22 mouse cellular contexts compared by ENCODE assay signal in the genomic region with DNA sequence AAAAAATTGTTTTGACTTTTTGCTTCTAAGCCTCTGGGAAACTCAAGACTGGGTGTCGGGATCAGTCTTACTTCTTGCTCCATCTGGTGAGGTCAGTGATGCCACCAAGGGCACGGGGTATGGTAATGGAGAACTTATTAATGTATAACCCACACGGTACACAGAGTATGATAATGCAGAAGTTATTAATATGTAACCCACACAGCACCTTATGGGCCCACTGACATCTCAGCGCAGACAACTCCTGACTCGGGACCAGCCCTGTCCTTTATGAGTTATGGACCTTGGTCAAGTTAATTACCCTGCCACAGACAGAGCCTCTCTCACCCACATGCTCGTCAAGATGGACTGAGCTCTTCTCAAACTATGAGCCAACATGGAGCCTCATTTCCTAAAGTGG.
DNase-seq lines count a peak whose midpoint lies in the region; ATAC-seq and TF ChIP-seq lines count a peak whose summit lies in the region.
"Had no signal": no experiment of that assay in that cellular context is flagged by ENCODE, and none has a peak within 500 bp of the region (broad histone marks: within the 10 kb centered on the region; RNA-seq: fewer than 3 reads in every experiment).

No protein-coding gene starts in this region.

- peaks cover 3% of the 10 kb centered on the region for H3K9me3 ChIP-seq in intestine, embryonic 14.5 days (ENCODE audit: control insufficient read depth, low read length)
- no peaks in the 10 kb centered on the region for H3K9me3 ChIP-seq in stomach, embryonic 15.5 days
- H3K9me3 ChIP-seq in lung, postnatal 0 days (ENCODE audit: low read length), result no peaks in the 10 kb centered on the region
- H3K9me3 ChIP-seq: forebrain, embryonic 12.5 days; limb, embryonic 13.5 days; lung, embryonic 15.5 days had no signal

- H3K9ac ChIP-seq in intestine, embryonic 14.5 days (ENCODE audit: low read length), result no peak overlapping the region
- no peak overlapping the region for H3K9ac ChIP-seq in stomach, embryonic 15.5 days
- H3K9ac ChIP-seq in lung, postnatal 0 days (replicated peaks; ENCODE audit: low read depth), result no peak overlapping the region
- H3K9ac ChIP-seq: forebrain, embryonic 12.5 days; limb, embryonic 13.5 days; liver, embryonic 14.5 days; lung, embryonic 15.5 days had no signal

- no peaks in the 10 kb centered on the region for H3K27me3 ChIP-seq in intestine, embryonic 14.5 days (replicated peaks; ENCODE audit: control insufficient read depth, insufficient read depth, low read length)
- H3K27me3 ChIP-seq in stomach, embryonic 15.5 days (replicated peaks), result no peaks in the 10 kb centered on the region
- H3K27me3 ChIP-seq in lung, postnatal 0 days (replicated peaks; ENCODE audit: insufficient read depth, low read length), result no peaks in the 10 kb centered on the region
- H3K27me3 ChIP-seq: forebrain, embryonic 12.5 days; lung, embryonic 15.5 days had no signal

- peak; percentile 58 for DNase-seq in kidney, adult 11 months
- no peak for DNase-seq in kidney, adult 18-20 months
- no peak for DNase-seq in intestine, embryonic 14.5 days (ENCODE audit: low spot score)
- peak; percentile 52 for DNase-seq in kidney, postnatal 14 days
- DNase-seq in adrenal gland, adult (ENCODE audit: inconsistent age in 2 of 2, low spot score in 1 of 2), result no peak
- DNase-seq in lung, postnatal 0 days (ENCODE audit: low spot score), result no peak
- no peak for DNase-seq in layer of hippocampus, postnatal 36 days
- DNase-seq: adrenal gland, postnatal 25 days; cerebellum, adult 18-20 months; cerebellum, postnatal 25 days; gastrocnemius, adult 2 months; heart, postnatal 4 days; right cerebral cortex, postnatal 4 days; thymus, adult 18-20 months; thymus, postnatal 4 days had no signal

- no peak overlapping the region for H3K4me2 ChIP-seq in intestine, embryonic 14.5 days (ENCODE audit: low read length)
- H3K4me2 ChIP-seq in stomach, embryonic 15.5 days, result no peak overlapping the region
- no peak overlapping the region for H3K4me2 ChIP-seq in lung, postnatal 0 days (replicated peaks; ENCODE audit: low read depth, low read length)
- H3K4me2 ChIP-seq: forebrain, embryonic 12.5 days; limb, embryonic 13.5 days; lung, embryonic 15.5 days had no signal

- no peak overlapping the region for H3K4me3 ChIP-seq in intestine, embryonic 14.5 days (ENCODE audit: low read depth, low read length)
- H3K4me3 ChIP-seq in stomach, embryonic 15.5 days (replicated peaks), result no peak overlapping the region
- H3K4me3 ChIP-seq in lung, postnatal 0 days (ENCODE audit: low read depth, low read length), result no peak overlapping the region
- H3K4me3 ChIP-seq: forebrain, embryonic 12.5 days; gastrocnemius, adult 2 months; limb, embryonic 13.5 days; lung, embryonic 15.5 days had no signal

- H3K4me1 ChIP-seq in intestine, embryonic 14.5 days (replicated peaks; ENCODE audit: control insufficient read depth, insufficient read depth, low read length), result peaks cover 12% of the 10 kb centered on the region
- H3K4me1 ChIP-seq in stomach, embryonic 15.5 days, result 0 out of 2 replicates have a peak, but pooled peaks cover 6% of the 10 kb centered on the region
- H3K4me1 ChIP-seq in lung, postnatal 0 days (ENCODE audit: insufficient read depth, low read depth, low read length), result no peaks in the 10 kb centered on the region; the same call in 1 of the 2 replicates

- TF ChIP-seq CTCF in lung, postnatal 0 days (IDR thresholded peaks at IDR 0.05), result no peak

- WGBS in intestine, embryonic 14.5 days, result 71% methylated on average over 6 of the region's 6 CpGs
- WGBS in stomach, embryonic 15.5 days, result 70% methylated on average over 6 of the region's 6 CpGs
- WGBS in lung, postnatal 0 days, result 83% methylated on average over 6 of the region's 6 CpGs

- no peaks in the 10 kb centered on the region for H3K36me3 ChIP-seq in intestine, embryonic 14.5 days (ENCODE audit: control insufficient read depth, insufficient read depth, low read length)
- H3K36me3 ChIP-seq in stomach, embryonic 15.5 days, result no peaks in the 10 kb centered on the region
- no peaks in the 10 kb centered on the region for H3K36me3 ChIP-seq in lung, postnatal 0 days (ENCODE audit: insufficient read depth, low read length)
- H3K36me3 ChIP-seq: forebrain, embryonic 12.5 days; limb, embryonic 13.5 days; lung, embryonic 15.5 days had no signal

- peak; percentile 70 for ATAC-seq in intestine, embryonic 14.5 days (replicated peaks; ENCODE audit: low FRiP score, low TSS enrichment, low read depth)
- ATAC-seq in stomach, embryonic 15.5 days (ENCODE audit: insufficient read depth, low FRiP score, low read depth), result peak; percentile 80
- no peak for ATAC-seq in lung, postnatal 0 days
- ATAC-seq: CD4-positive, CD25-positive, alpha-beta regulatory T cell, adult 4 months; hindbrain, postnatal 0 days had no signal

- 0 out of 2 replicates have a peak overlapping the region, but pooled peaks have one; percentile 43 for H3K27ac ChIP-seq in intestine, embryonic 14.5 days (ENCODE audit: low read depth)
- H3K27ac ChIP-seq in stomach, embryonic 15.5 days, result no peak overlapping the region
- H3K27ac ChIP-seq in lung, postnatal 0 days (ENCODE audit: low read length), result no peak overlapping the region
- H3K27ac ChIP-seq: forebrain, embryonic 12.5 days; gastrocnemius, adult 2 months; hindbrain, postnatal 0 days; limb, embryonic 13.5 days; liver, embryonic 14.5 days; lung, embryonic 15.5 days had no signal

- no peak for TF ChIP-seq EP300 in lung, postnatal 0 days (IDR thresholded peaks at IDR 0.05)

Comparison
In these comparisons a context has a peak if more than half of its experiments do, and no peak if none do; other contexts are left out.
1. DNase-seq: peak in kidney, adult 11 months (single experiment) and kidney, postnatal 14 days (single experiment); none in kidney, adult 18-20 months (single experiment), intestine, embryonic 14.5 days (single experiment), adrenal gland, adult (0 of 2), lung, postnatal 0 days (single experiment) and layer of hippocampus, postnatal 36 days (0 of 2).